Mouse (Mus musculus) cerebellum, adult 18-20 months (tissue): ENCODE measurements around the gene Med4.
"Not testable (repeated sequence)": the region's sequence is repeated elsewhere in the genome, so short reads cannot be mapped to it uniquely, and the experiment has no call there.

Source experiments
- DNase-seq, 2 experiments: peaks; one replicate each; pipeline ENCODE4 v3.0.0; 2021

Gene Med4

GRCm38 (mm10) chr14:73502591-73503184 lies 7.1 kb upstream of the Med4 start:
- peak; percentile 45 to 63 for DNase-seq

GRCm38 (mm10) chr14:73503237-73503933 lies 6.4 kb upstream of the Med4 start:
- no peak for DNase-seq

GRCm38 (mm10) chr14:73506283-73506682 lies 3.5 kb upstream of the Med4 start:
- DNase-seq = no peak

DNA sequence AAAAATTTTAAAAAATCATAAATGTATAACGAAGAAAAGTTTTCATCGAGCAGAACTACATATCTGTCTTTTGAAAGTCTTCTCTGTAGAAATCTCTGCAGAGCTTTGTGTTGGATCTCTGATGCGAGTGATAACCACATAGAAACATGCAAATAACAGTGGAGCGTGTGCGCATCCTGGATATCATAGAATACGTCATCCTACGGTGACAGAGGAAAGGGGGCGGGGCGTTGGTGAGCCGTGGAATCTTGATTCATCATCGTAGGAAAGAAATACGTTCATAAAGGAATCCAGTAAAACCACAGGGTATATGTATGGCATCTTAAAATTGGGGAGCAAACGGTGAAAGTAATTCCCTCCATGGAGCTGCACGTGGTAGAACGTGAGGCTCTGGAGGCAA lies 2.6 kb upstream of the Med4 start:
- no peak for DNase-seq

GRCm38 (mm10) chr14:73507702-73508376 lies 2.0 kb upstream of the Med4 start:
- no peak for DNase-seq

DNA sequence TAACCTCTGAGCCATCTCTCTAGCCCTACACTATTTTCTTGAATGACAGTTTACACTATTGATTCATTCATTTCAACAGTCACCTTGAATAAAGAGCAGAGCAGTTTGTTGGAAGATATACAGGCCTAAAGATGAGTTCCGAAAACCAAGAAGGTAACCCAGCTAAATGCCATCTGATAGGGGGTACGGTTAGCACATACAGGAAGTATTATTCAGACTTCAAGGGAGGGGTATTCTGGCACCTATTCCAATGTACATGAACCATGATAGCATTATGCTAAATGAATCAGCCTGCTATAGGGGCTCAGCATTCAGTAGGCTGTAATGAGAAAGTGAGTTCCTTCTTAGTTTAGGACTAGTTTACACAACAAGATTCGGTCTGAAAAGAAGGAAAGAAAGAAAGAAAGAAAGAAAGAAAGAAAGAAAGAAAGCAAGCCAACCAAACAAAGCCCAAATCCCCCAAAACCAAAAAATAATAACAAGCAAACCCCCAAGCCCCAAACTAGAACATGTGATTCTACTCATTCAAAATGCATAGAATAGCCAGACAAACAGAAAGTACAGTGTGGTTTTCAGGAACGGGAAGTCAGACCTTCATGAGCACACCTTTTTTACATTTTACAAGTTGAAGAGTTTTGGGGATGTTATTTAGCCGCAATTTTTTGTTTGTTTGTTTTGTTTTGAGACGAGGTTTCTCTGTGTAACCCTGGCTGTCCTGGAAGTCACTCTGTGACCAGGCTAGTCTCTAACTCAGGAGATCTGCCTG lies 1.0 kb upstream of the Med4 start:
- no peak for DNase-seq

DNA sequence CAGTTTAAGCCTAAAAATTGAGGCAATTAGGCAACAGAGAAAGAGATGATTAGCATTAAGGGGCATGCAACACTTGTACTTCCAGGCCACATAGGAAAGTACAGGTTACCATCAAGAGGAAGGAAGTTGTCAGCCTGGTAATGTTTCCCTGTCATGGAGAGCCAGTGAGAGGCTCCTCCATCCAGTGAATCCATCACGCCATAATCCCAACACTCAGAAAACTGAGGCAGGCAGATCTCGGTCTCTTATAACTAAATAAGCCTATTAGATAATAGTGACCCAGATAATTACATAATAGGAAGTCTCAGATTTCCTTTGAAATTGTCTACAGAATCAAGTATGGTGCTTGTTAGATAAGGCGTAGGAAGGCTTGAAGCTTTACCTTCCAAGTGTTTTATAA lies 14.3 kb downstream of the Med4 start:
- DNase-seq = no peak

GRCm38 (mm10) chr14:73524766-73525448 lies 15.1 kb downstream of the Med4 start, which contains the start of gene Sucla2:
Gene Sucla2, plus strand, starts transcription at chr14:73525319.
- peak; percentile 95 to 96 for DNase-seq

GRCm38 (mm10) chr14:73528661-73529060 lies 18.8 kb downstream of the Med4 start:
- DNase-seq = not testable (repeated sequence)

DNA sequence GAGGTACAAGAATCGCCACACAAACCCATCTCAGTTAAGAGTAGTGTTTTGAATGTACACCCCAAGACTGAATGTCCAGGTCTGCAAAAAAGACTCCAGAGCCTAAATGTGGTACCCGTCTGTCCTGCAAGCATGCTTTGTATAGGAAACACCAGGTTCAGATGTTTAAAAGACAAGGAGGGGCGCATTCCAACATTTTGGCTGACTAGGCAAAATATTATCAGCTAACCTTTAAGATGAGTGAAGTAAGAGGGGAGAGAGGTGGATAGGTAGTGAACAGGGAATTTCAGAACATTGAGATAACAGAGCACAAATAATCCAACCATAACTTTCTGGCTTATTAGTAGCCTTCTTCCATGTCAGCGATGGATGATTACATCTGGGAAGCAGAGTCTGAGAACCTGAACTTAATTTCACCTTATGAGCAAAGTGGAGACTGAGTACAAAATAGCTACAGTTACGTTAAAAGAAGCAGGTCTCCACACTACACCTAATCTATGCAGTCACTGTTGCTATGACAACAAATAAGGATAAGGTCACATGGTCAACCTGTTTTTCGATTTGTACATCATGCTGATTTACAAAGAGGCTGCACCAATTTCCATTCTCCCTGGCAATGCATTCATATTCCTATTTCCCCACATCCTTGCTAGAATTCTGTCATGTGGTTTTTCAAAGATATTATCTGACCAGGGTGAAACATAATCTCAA lies 24.1 kb downstream of the Med4 start:
- no peak for DNase-seq

DNA sequence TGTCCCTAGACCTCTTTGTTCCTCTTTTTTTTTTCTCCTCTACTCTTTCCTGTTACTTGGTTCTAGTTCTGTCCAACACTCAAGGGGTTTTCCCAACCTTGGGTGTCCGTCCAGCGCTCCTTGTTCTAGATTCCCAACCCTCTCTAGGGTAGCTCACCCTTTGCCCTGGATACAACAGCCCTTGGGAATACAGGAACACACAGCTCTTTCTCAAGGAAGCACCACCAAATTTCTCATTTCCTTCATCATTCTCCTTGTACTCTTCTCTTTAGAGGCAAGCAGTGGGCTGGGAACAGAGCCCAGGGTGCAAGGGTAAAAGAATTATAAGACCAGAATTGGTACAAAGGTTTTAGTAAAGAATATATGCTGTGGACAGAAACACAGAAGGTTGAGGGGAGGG lies 25.8 kb downstream of the Med4 start:
- DNase-seq = no peak

- no peak for DNase-seq
These were observed 34.0 kb downstream of the Med4 start for GRCm38 (mm10) chr14:73543781-73544180.

DNA sequence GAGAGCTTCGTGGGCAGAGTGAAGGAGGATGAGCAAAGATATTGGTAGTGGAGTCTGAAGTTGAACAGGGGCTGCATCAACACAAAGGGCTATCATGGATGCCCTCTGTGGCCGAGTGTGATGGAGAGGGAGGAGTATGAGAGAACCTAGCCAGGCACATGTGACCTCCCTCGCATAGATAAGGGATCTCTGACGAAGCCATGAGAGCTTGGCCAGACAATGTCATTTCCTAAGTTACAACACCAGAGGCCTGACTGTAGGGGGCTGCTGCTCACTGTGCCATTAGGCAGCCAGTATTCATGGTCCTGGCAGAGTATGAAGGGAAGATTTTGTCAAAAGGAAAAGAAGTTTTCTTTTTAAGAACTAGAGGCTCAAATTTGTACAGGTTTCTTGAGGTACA lies 37.2 kb downstream of the Med4 start:
- DNase-seq = no peak

GRCm38 (mm10) chr14:73548051-73548450 lies 38.2 kb downstream of the Med4 start, which contains the start of gene Nudt15:
Gene Nudt15, minus strand, starts transcription at chr14:73548242.
- DNase-seq = no peak

DNA sequence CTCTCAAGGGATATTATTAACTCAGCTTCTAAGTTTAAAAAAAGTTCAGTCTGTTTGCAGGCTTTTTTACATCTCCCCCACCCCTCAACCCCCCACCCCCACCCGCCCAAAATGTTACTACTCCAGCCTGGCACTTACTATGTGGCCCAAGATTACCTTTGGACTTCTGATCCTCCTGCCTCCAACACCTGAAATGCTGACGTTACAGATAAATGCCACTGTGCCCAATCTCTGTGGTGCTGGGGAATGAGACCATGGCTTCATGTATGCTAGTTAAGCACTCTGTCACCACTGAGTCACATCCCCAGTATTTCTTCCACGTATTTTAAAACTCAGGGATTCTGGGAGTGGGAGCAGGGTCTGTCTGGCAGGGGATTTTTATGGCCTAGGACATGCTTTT lies 40.5 kb downstream of the Med4 start:
- no peak for DNase-seq

DNA sequence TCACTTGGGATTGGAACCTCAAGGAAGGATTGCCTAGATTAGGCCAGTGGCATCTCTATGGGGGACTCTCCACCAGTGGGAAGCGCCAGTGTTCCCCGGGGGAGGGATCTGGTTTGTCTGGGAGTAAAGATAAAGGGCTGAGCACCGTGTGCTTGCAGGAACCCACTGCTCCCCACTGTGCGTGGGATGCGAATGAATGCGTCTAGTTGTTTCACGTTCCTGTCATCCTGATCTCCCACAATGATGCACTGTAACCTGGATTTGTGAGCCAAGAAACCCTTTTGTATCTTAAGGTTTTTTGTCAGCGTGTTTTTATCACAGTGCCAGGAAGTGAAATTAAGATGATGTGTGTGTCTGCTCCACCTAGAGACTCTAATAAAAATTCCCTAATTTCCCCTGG lies 40.9 kb downstream of the Med4 start:
- DNase-seq = no peak

GRCm38 (mm10) chr14:73551164-73551563 lies 41.3 kb downstream of the Med4 start:
- DNase-seq = no peak

DNA sequence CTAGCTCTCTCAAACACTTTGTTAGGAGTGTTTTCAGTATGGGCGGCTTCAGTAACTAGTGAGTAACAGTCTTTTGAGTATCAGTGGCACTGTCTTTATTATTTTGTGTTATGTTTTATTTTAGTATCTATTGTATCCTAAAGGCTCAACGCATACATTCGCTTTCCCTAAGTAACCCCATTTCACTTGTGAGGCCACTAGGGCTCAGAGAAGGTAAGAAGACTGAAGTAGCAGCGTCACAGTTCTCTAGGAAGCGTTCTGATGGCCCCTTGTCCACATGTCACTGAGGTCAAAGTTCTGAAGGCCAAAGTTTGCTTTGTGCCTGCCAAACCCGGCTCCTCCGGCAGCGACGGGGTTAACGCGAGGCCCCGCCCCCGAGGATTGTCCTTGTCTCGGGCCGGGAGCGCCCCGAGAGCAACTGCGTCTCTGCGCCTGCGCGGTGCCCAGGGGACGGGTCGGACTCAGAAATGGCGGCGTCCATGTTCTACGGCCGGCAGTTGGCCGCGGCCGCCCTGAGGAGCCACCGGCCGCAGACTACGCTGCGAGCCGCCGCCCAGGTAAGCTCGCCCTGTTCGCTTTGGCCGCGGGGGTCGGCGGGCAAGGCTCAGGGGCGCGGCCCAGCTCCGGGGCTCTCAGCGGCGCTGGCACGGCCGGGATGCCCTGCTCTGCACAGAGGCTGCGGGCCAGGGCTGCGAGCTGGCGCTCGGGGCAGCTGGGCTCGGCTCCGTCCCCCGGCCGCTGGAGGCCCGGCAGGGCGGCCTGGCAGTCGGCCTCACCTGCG lies 42.7 kb downstream of the Med4 start:
- peak; percentile 96 to 98 for DNase-seq

DNA sequence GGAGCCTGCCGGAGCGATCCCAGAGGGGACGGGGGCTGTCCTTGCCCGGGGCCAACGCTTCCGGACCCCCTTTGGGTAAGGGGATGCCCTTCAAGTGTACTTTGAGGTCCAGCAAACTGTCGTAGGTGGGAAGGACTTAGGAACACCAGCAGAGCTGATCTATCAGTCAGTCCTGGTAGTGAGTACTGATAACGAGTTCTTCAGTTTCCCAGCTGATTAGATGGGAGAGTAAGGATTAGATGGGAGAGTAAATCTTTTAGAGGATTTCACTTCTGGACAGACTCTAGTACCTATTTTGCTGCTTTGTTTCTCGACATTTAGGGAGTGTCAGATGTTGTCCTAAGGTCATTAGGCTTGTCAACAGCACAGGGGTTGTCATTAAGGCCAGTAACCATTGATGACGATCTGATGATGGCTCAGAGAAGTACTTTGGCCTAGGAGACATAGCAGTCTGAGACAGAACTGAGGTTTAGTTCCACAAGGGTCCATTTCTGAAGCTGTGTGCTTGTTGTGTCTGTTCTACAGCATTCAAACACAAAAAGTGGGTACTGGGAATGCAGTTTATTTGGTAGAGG lies 43.4 kb downstream of the Med4 start:
- DNase-seq = no peak
